Mouse (Mus musculus): ENCODE measurements around the gene Gm20219. TPM values are rescaled to one million over a fixed set of nuclear protein-coding genes. Genes with fewer than 3 reads are reported as not detected.
A peak's percentile ranks its signal among the peaks of the same experiment; 100 is the strongest.

The Gm20219 gene
- total RNA-seq, 2 experiments from 2014 or later: 0.27 to 0.42 TPM

- intact Hi-C loops (cut with DNase I; ENCODE audit: low total_unique reads): no loop called here
Observed at GRCm38 (mm10) chr17:56560131-56560530, 5.9 kb upstream of the Gm20219 start.

GRCm38 (mm10) chr17:56559386-56559785 lies 5.2 kb upstream of the Gm20219 start:
- intact Hi-C loops (cut with DNase I; ENCODE audit: low total_unique reads): loop anchor here (2.0 kb wide), 1 partner anchor 203 kb away; no protein-coding TSS in a partner anchor
- no peak for DNase-seq

More at GRCm38 (mm10) chr17:56560131-56560530, 5.9 kb upstream of the Gm20219 start:
- no peak for DNase-seq

GRCm38 (mm10) chr17:56558448-56558847 lies 4.3 kb upstream of the Gm20219 start:
- intact Hi-C loops (cut with DNase I; ENCODE audit: low total_unique reads): loop anchor here (2.0 kb wide), 1 partner anchor 202 kb away; no protein-coding TSS in a partner anchor
- DNase-seq: peak; percentile 61

- peak; percentile 63 for DNase-seq
- intact Hi-C loops (cut with DNase I; ENCODE audit: low total_unique reads): loop anchor here (5.0 kb wide), 2 partner anchors 61 to 126 kb away; no protein-coding TSS in a partner anchor
Observed at GRCm38 (mm10) chr17:56552781-56553363, 1.3 kb downstream of the Gm20219 start.

- intact Hi-C loops (cut with DNase I; ENCODE audit: low total_unique reads): loop anchor here (5.0 kb wide), 2 partner anchors 60 to 125 kb away; no protein-coding TSS in a partner anchor
- peak; percentile 2 for DNase-seq
Observed at GRCm38 (mm10) chr17:56551841-56552581, 2.2 kb downstream of the Gm20219 start.

- peak; percentile 11 for DNase-seq
- intact Hi-C loops (cut with DNase I; ENCODE audit: low total_unique reads): loop anchor here (5.0 kb wide), 2 partner anchors 59 to 124 kb away; no protein-coding TSS in a partner anchor
Observed at GRCm38 (mm10) chr17:56550784-56551475, 3.3 kb downstream of the Gm20219 start.

GRCm38 (mm10) chr17:56548605-56549105 lies 5.5 kb downstream of the Gm20219 start:
- intact Hi-C loops (cut with DNase I; ENCODE audit: low total_unique reads): no loop called here
- no peak for DNase-seq

- no peak for DNase-seq
- intact Hi-C loops (cut with DNase I; ENCODE audit: low total_unique reads): no loop called here
Observed at GRCm38 (mm10) chr17:56547846-56548604, 6.2 kb downstream of the Gm20219 start.

GRCm38 (mm10) chr17:56547116-56547845 lies 6.9 kb downstream of the Gm20219 start:
- intact Hi-C loops (cut with DNase I; ENCODE audit: low total_unique reads): no loop called here
- peak; percentile 57 for DNase-seq

- intact Hi-C loops (cut with DNase I; ENCODE audit: low total_unique reads): no loop called here
- no peak for DNase-seq
Observed at GRCm38 (mm10) chr17:56546576-56546975, 7.6 kb downstream of the Gm20219 start.

GRCm38 (mm10) chr17:56545945-56546344 lies 8.2 kb downstream of the Gm20219 start:
- intact Hi-C loops (cut with DNase I; ENCODE audit: low total_unique reads): no loop called here
- DNase-seq: no peak

GRCm38 (mm10) chr17:56544699-56545387 lies 9.3 kb downstream of the Gm20219 start:
- intact Hi-C loops (cut with DNase I; ENCODE audit: low total_unique reads): no loop called here
- DNase-seq: no peak

- intact Hi-C loops (cut with DNase I; ENCODE audit: low total_unique reads): no loop called here
- no peak for DNase-seq
Observed at GRCm38 (mm10) chr17:56543684-56544224, 10.4 kb downstream of the Gm20219 start.

GRCm38 (mm10) chr17:56542736-56543135 lies 11.5 kb downstream of the Gm20219 start:
- no peak for DNase-seq
- intact Hi-C loops (cut with DNase I; ENCODE audit: low total_unique reads): no loop called here

- DNase-seq: no peak
- intact Hi-C loops (cut with DNase I; ENCODE audit: low total_unique reads): no loop called here
Observed at GRCm38 (mm10) chr17:56540562-56540975, 13.6 kb downstream of the Gm20219 start.

GRCm38 (mm10) chr17:56537912-56538311 lies 16.3 kb downstream of the Gm20219 start:
- intact Hi-C loops (cut with DNase I; ENCODE audit: low total_unique reads): no loop called here
- DNase-seq: no peak

- no peak for DNase-seq
- intact Hi-C loops (cut with DNase I; ENCODE audit: low total_unique reads): no loop called here
Observed at GRCm38 (mm10) chr17:56536874-56537273, 17.3 kb downstream of the Gm20219 start.

- intact Hi-C loops (cut with DNase I; ENCODE audit: low total_unique reads): no loop called here
Observed at GRCm38 (mm10) chr17:56536192-56536591, 18.0 kb downstream of the Gm20219 start.

More at GRCm38 (mm10) chr17:56536192-56536591, 18.0 kb downstream of the Gm20219 start:
- DNase-seq: no peak

Measured in gastrocnemius, postnatal 14 days (tissue).